Mouse (Mus musculus) kidney, adult 2 months (tissue): Measurements from ENCODE around the gene Olfml1.

ENCODE experiments used
- CTCF ChIP-seq: fragments of 200-500 bp; conservative IDR thresholded peaks from 2 replicates; pipeline ENCODE4 v1.5.1; 2011; ENCODE audit warnings: low read depth, mild to moderate bottlenecking, control low read depth, low read length, moderate library complexity, mixed read lengths; ENCODE audit not compliant: insufficient read depth, insufficient read length
- POLR2A ChIP-seq: fragments of 200-500 bp; IDR thresholded peaks from one replicate; pipeline ENCODE4 v1.6.1; 2011; ENCODE audit warnings: low read depth, low read length, control low read depth

GRCm38 (mm10) chr7:107560675-107561074, 6.6 kb upstream of the Olfml1 start:
- TF ChIP-seq POLR2A (no peak), CTCF (no peak)
